Mouse (Mus musculus): ENCODE measurements around the gene Rgcc. TPM values are rescaled to one million over a fixed set of nuclear protein-coding genes. Genes with fewer than 3 reads are reported as not detected.

Gene Rgcc
- polyA plus RNA-seq (2017; shearing (Covaris generic)): 10 to 100 TPM; 31.1 to 35.0 (median 32.7) TPM

GRCm38 (mm10) chr14:79301466-79301875 lies at the start of gene Rgcc:
TSS of gene Rgcc (minus strand) at chr14:79301645.
- peak; percentile 91 for ATAC-seq

DNA sequence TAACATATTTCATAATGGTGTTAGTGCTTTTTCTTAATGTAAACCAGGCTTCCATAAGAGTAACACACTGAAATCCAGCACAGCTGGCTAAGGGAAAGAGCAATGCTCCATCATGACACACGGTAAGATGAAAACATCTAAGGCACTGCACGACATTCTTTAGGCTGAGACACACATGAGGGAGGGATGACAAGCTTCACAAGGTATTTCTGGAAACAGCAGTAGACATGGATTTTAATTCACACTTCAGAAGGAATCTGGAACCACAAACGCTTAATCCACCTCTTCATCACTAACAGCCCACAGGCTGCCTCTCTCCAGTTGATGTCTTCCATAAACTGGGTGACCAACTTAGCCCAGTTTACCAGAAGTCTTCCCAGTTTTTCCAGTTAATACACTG lies 44.9 kb upstream of the Rgcc start:
- ATAC-seq: no peak

- ATAC-seq: no peak
Measured at GRCm38 (mm10) chr14:79335613-79336012, 34.2 kb upstream of the Rgcc start.

DNA sequence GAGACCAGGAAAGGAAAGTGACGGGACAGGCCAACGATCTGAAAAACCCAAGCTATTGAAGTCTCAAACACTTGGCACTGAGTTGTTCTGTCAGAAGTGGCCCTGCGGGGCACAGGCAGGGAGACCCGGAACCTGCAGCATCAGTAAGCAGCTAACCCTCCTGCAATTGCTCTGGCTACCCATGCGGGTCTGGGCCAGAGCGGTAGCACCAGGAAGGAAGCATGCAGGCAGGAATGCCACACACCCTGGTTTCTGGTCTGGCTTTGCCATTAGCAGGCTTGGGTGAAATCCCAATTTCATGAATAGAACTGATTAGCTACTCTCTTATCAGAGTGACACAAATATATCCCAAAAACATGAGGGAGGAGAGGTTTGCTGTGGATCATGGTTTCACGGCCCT lies 30.5 kb upstream of the Rgcc start:
- ATAC-seq: no peak

GRCm38 (mm10) chr14:79330944-79331561 lies 29.6 kb upstream of the Rgcc start:
- ATAC-seq: peak; percentile 83

GRCm38 (mm10) chr14:79327033-79327432 lies 25.6 kb upstream of the Rgcc start:
- ATAC-seq: peak; percentile 48

DNA sequence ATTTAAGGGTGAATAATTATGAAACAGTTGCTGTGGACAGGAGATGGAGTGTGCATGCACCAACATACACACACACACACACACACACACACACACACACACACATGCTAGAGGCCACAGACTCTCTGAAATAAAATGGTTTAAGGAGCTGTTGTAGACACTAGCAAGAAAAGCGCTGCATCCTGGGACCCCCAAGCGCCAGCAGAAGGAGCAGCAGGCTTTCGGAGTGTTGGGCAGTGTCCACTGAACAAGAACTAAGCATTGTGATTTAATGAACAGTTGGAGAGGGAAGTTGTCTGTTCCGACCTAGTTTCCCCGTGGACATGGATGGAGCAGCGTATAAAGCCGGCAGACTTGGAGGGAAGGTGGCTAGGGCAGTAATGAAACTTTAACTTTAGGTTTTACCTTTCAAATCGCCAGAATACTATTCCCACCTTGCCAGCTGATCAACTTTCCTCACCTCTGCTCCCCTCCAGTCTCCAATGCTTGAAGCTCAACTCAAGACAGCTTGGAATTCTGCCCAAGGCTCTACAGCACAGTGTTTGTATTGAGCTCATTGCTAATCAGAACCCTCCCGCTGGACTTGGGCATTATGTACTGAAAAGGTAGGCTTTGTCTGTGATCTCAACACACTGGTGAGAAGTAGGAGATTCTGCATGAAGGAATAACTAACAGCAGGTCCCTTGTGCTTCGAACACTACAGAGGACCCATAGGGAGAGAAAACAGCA lies 22.8 kb upstream of the Rgcc start:
- ATAC-seq: no peak

GRCm38 (mm10) chr14:79321881-79322280 lies 20.4 kb upstream of the Rgcc start:
- ATAC-seq: no peak

DNA sequence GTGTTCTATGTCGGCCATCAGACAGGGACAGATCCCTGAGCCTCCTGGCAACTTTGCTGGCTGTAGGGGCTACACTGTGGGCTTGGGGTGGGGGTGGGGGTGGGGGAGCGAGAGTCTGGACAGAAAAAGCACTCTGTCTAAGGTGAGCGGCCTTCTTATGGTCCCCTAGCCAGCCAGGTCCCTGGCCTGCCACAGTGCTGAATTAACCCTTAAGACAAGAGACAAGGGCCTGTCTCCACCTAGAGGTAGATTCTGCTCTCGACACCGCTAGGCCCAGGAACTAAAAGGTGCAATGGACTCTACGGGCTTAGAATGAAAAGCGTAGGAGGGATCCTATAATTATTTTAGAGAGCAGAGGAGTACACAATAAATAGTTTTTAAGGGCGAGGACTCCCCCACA lies 19.7 kb upstream of the Rgcc start:
- ATAC-seq: peak; percentile 76

- ATAC-seq: no peak
Measured at GRCm38 (mm10) chr14:79317602-79318001, 16.2 kb upstream of the Rgcc start.

DNA sequence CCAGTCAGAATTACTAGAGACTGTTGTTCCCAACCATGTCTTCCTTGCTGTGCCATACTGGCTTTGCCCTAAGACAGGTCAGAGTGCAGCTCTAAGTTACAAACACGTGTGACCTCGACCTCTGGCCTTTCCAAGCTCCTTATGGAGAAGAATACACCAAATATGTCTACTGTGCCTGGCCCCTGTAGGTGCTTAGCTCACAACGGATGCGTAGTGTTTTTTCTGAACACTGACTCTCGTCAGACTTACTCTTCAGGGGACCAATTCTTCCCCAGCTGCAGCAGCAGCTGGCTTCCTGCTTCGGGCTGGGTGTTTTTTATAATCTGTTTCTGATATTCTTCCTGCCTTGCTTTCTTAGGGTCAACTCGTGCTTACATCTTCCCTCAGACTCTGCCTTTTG lies 14.4 kb upstream of the Rgcc start:
- ATAC-seq: peak; percentile 78

GRCm38 (mm10) chr14:79314245-79315010 lies 13.0 kb upstream of the Rgcc start:
- no peak for ATAC-seq

- no peak for ATAC-seq
Measured at GRCm38 (mm10) chr14:79313439-79314175, 12.2 kb upstream of the Rgcc start.

DNA sequence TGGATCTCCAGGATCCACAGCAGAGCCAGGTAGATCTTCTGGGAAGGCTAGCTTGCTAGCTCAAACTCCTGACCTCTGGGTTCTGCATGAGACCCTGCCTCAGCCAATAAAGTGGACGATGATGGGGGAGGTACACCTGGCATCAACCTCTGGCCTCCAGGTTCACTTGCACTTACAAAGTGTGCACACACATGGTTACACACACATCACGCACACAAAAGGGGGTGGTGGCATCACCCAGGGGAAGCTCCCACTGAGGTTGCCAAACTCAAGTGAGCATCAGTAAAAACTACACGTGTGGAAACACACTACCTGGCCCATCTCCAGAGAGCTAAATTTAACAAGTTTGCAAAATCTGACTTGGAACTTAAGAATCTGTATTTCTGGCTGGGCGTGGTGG lies 11.3 kb upstream of the Rgcc start:
- ATAC-seq: no peak

- no peak for ATAC-seq
Measured at GRCm38 (mm10) chr14:79311918-79312454, 10.5 kb upstream of the Rgcc start.

- no peak for ATAC-seq
Measured at GRCm38 (mm10) chr14:79309115-79309514, 7.7 kb upstream of the Rgcc start.

- ATAC-seq: no peak
Measured at GRCm38 (mm10) chr14:79308364-79308763, 6.9 kb upstream of the Rgcc start.

- no peak for ATAC-seq
Measured at GRCm38 (mm10) chr14:79307908-79308307, 6.5 kb upstream of the Rgcc start.

DNA sequence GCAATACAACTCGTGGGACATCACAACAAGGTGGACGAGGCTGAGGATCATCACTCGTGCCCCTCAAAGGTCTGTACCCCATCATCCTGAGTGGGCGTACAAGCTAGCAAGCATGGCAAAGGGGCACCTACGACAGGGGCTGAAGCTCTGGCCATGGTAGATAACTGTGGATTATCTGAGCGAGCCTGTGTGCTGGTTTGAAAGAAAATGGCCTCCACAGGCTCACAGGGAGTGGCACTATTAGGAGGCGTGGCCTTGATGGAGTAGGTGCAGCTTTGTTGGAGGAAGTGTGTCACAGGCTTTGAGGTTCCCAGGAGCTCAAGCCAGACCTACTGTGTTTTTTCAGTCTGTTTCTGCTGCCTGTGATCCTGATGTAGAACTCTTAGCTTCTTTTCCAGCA lies 5.7 kb upstream of the Rgcc start:
- ATAC-seq: no peak

- ATAC-seq: no peak
Measured at GRCm38 (mm10) chr14:79304873-79305464, 3.5 kb upstream of the Rgcc start.

GRCm38 (mm10) chr14:79303150-79303549 lies 1.7 kb upstream of the Rgcc start:
- no peak for ATAC-seq

Data from inflammation-experienced regulatory T-cells, adult 6 months (primary cell).